Mouse (Mus musculus) brain, adult 2 months (tissue): Measurements from ENCODE around the gene Cavin3.

Experiments used
- DNase-seq: peaks from one replicate; pipeline ENCODE4 v3.0.0; 2011; ENCODE audit warnings: low read depth, low spot score

Gene Cavin3

GRCm38 (mm10) chr7:105481505-105482411, at the start of gene Cavin3:
Gene Cavin3, minus strand, starts transcription at chr7:105482300.
- DNase-seq = peak; percentile 88

GRCm38 (mm10) chr7:105528094-105528493, 46.0 kb upstream of the Cavin3 start:
- DNase-seq = no peak

- peak; percentile 57 for DNase-seq
These were observed 45.3 kb upstream of the Cavin3 start for GRCm38 (mm10) chr7:105527306-105527937.

GRCm38 (mm10) chr7:105524222-105524621, 42.1 kb upstream of the Cavin3 start:
- DNase-seq = no peak

GRCm38 (mm10) chr7:105520201-105520600, 38.1 kb upstream of the Cavin3 start:
- DNase-seq = no peak

- peak; percentile 72 for DNase-seq
These were observed 37.7 kb upstream of the Cavin3 start for GRCm38 (mm10) chr7:105519771-105520170.

- DNase-seq = peak; percentile 97
These were observed 37.2 kb upstream of the Cavin3 start for GRCm38 (mm10) chr7:105519336-105519735.

GRCm38 (mm10) chr7:105516669-105517360, 34.7 kb upstream of the Cavin3 start:
- no peak for DNase-seq

GRCm38 (mm10) chr7:105515178-105515577, 33.1 kb upstream of the Cavin3 start:
- DNase-seq = peak; percentile 58

GRCm38 (mm10) chr7:105514561-105514960, 32.5 kb upstream of the Cavin3 start:
- peak; percentile 51 for DNase-seq

GRCm38 (mm10) chr7:105513845-105514291, 31.8 kb upstream of the Cavin3 start:
- peak; percentile 63 for DNase-seq

GRCm38 (mm10) chr7:105510143-105510542, 28.0 kb upstream of the Cavin3 start:
- peak; percentile 76 for DNase-seq

GRCm38 (mm10) chr7:105507257-105507656, 25.2 kb upstream of the Cavin3 start:
- DNase-seq = no peak

GRCm38 (mm10) chr7:105501984-105502383, 19.9 kb upstream of the Cavin3 start:
- peak; percentile 48 for DNase-seq

- no peak for DNase-seq
These were observed 17.6 kb upstream of the Cavin3 start for GRCm38 (mm10) chr7:105499676-105500075.

GRCm38 (mm10) chr7:105498854-105499492, 16.9 kb upstream of the Cavin3 start:
- DNase-seq = peak; percentile 61

- no peak for DNase-seq
These were observed 15.8 kb upstream of the Cavin3 start for GRCm38 (mm10) chr7:105497881-105498280.

- peak; percentile 94 for DNase-seq
These were observed 5.2 kb upstream of the Cavin3 start for GRCm38 (mm10) chr7:105487104-105487876.

GRCm38 (mm10) chr7:105485029-105485428, 2.9 kb upstream of the Cavin3 start:
- DNase-seq = no peak

GRCm38 (mm10) chr7:105482426-105482825, 326 bp upstream of the Cavin3 start:
- DNase-seq = no peak
